Mouse (Mus musculus): ENCODE data around the gene Lgals1. TPM values are rescaled to one million over a fixed set of nuclear protein-coding genes. Genes with fewer than 3 reads are reported as not detected.
A peak's percentile ranks its signal among the peaks of the same experiment; 100 is the strongest.

The Lgals1 gene
- polyA plus RNA-seq, 1 experiment from 2014 or later, result 98.0 TPM

DNA sequence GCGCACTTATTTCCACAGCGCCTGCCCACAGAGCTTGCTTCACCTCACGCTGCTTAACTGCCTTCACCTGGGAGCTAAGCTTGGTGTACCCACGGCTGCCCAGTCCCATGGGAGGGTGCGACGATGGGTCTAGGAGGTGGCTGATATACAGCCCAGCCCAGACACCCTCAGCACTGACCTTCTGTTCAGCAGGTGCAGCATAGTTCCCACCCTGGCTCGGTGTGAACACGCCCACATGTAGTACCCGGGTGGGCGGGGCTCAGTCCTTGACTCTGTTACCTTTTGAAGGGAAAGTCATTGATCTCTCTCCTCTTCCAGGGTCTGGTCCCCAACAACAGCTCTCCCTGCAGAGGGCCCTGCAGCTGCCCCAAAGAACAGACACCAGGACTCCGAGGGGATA lies 33.0 kb downstream of the Lgals1 start:
- no peaks in the 10 kb centered on the region for H3K27me3 ChIP-seq (replicated peaks; ENCODE audit: control insufficient read depth, insufficient read depth, low read length)
- ATAC-seq (no peak), DNase-seq (ENCODE audit: low spot score) (no peak)
- no peak overlapping the region for H3K9ac ChIP-seq (ENCODE audit: low read length)
- peaks cover 61% of the 10 kb centered on the region for H3K36me3 ChIP-seq (ENCODE audit: control insufficient read depth, insufficient read depth, low read length)
- no peak overlapping the region for H3K27ac ChIP-seq (ENCODE audit: low read depth, low read length)
- H3K4me1 ChIP-seq (ENCODE audit: control insufficient read depth, insufficient read depth, low read length), result no peaks in the 10 kb centered on the region
- H3K9me3 ChIP-seq (replicated peaks; ENCODE audit: control insufficient read depth, low read length), result no peaks in the 10 kb centered on the region
- H3K4me2 ChIP-seq (ENCODE audit: low read length), result no peak overlapping the region
- H3K4me3 ChIP-seq (ENCODE audit: low read depth, low read length), result no peak overlapping the region
- WGBS, result 93% methylated on average over 11 of the region's 11 CpGs

DNA sequence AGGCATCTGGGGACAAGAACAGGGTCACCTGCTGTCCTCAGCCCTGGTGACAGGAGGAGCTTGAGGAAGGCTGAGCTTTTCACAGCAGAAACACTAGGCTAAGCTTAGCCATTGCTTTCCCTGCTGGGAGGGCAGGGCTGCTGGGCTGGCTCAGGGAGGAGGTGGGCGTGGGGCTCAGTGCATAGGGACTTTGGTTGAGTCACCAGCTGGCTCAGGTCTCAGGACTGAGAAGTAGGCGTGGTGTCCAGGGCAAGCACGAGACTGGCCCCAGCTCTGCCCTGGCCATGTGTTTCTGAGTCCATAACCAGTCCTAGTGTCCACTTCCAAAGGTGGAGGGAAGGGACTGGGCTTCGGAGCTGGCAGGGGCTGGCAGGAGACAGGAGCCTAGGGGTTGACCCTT lies 33.6 kb downstream of the Lgals1 start:
- Histone ChIP-seq H3K36me3 (ENCODE audit: control insufficient read depth, insufficient read depth, low read length) (peaks cover 66% of the 10 kb centered on the region), H3K9ac (ENCODE audit: low read length) (no peak overlapping the region), H3K27ac (ENCODE audit: low read depth, low read length) (no peak overlapping the region), H3K27me3 (replicated peaks; ENCODE audit: control insufficient read depth, insufficient read depth, low read length) (no peaks in the 10 kb centered on the region), H3K4me2 (ENCODE audit: low read length) (no peak overlapping the region), H3K4me3 (ENCODE audit: low read depth, low read length) (no peak overlapping the region), H3K9me3 (replicated peaks; ENCODE audit: control insufficient read depth, low read length) (no peaks in the 10 kb centered on the region), H3K4me1 (ENCODE audit: control insufficient read depth, insufficient read depth, low read length) (no peaks in the 10 kb centered on the region)
- ATAC-seq (no peak), DNase-seq (ENCODE audit: low spot score) (no peak)
- WGBS, result 82% methylated on average over 4 of the region's 4 CpGs

DNA sequence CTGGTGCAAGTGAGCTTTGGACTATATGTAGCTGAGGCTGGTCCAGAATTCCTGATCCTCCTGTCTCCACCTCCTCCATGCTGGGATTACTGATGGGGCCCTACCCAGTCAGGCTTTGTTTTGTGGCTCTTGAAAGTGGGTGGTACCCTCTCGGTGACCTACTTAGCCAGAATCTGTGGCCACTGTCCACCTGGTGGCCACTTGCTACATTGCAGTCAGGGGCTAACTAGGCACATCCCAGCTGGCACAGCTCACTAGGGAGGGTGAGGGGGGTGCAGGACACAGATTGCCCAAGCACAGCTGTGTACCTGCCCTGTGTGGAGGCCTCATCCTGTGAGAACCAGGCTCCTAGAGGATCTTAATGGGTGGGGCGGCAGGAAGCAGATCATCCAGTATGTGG lies 36.4 kb downstream of the Lgals1 start:
- Histone ChIP-seq H3K4me3 (ENCODE audit: low read depth, low read length) (no peak overlapping the region), H3K27ac (ENCODE audit: low read depth, low read length) (no peak overlapping the region), H3K9me3 (replicated peaks; ENCODE audit: control insufficient read depth, low read length) (no peaks in the 10 kb centered on the region), H3K4me1 (ENCODE audit: control insufficient read depth, insufficient read depth, low read length) (no peaks in the 10 kb centered on the region), H3K4me2 (ENCODE audit: low read length) (no peak overlapping the region), H3K36me3 (ENCODE audit: control insufficient read depth, insufficient read depth, low read length) (peaks cover 81% of the 10 kb centered on the region), H3K9ac (ENCODE audit: low read length) (no peak overlapping the region), H3K27me3 (replicated peaks; ENCODE audit: control insufficient read depth, insufficient read depth, low read length) (no peaks in the 10 kb centered on the region)
- DNase-seq (ENCODE audit: low spot score) (peak; percentile 62), ATAC-seq (peak; percentile 61)
- 30% methylated on average over 2 of the region's 2 CpGs for WGBS

- no peaks in the 10 kb centered on the region for H3K9me3 ChIP-seq (replicated peaks; ENCODE audit: control insufficient read depth, low read length)
- no peak overlapping the region for H3K4me2 ChIP-seq (ENCODE audit: low read length)
- H3K9ac ChIP-seq (ENCODE audit: low read length), result no peak overlapping the region
- no peaks in the 10 kb centered on the region for H3K27me3 ChIP-seq (replicated peaks; ENCODE audit: control insufficient read depth, insufficient read depth, low read length)
- no peak overlapping the region for H3K27ac ChIP-seq (ENCODE audit: low read depth, low read length)
- no peaks in the 10 kb centered on the region for H3K4me1 ChIP-seq (ENCODE audit: control insufficient read depth, insufficient read depth, low read length)
- H3K4me3 ChIP-seq (ENCODE audit: low read depth, low read length), result no peak overlapping the region
- ATAC-seq (no peak), DNase-seq (ENCODE audit: low spot score) (no peak)
- WGBS, result 84% methylated on average over 6 of the region's 6 CpGs
- peaks cover 50% of the 10 kb centered on the region for H3K36me3 ChIP-seq (ENCODE audit: control insufficient read depth, insufficient read depth, low read length)
Observed at GRCm38 (mm10) chr15:78971626-78972025, 45.1 kb downstream of the Lgals1 start.

DNA sequence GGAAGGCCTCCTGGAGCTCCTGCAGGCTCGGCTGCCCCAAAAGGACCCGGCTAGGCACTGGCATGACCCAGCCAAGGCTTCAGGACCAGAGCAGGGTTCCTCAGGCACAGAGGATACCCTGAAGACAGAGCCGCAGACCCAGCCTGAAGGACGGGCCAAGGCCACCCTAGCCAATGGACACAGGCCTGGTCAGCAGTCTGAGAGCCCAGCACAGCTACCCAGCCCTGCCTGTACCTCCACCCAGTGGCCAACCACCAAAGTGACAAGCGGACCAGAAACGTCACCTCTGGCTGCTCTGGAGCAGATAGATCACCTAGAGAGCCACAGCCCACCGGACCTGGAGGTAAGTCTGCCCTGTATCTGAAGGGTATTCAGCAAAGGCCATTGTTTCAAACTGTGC lies 47.4 kb downstream of the Lgals1 start:
- no peaks in the 10 kb centered on the region for H3K4me1 ChIP-seq (ENCODE audit: control insufficient read depth, insufficient read depth, low read length)
- DNase-seq (ENCODE audit: low spot score) (no peak), ATAC-seq (no peak)
- H3K9me3 ChIP-seq (replicated peaks; ENCODE audit: control insufficient read depth, low read length), result no peaks in the 10 kb centered on the region
- no peak overlapping the region for H3K9ac ChIP-seq (ENCODE audit: low read length)
- 82% methylated on average over 7 of the region's 7 CpGs for WGBS
- no peak overlapping the region for H3K27ac ChIP-seq (ENCODE audit: low read depth, low read length)
- H3K27me3 ChIP-seq (replicated peaks; ENCODE audit: control insufficient read depth, insufficient read depth, low read length), result no peaks in the 10 kb centered on the region
- H3K4me2 ChIP-seq (ENCODE audit: low read length), result no peak overlapping the region
- no peak overlapping the region for H3K4me3 ChIP-seq (ENCODE audit: low read depth, low read length)
- peaks cover 37% of the 10 kb centered on the region for H3K36me3 ChIP-seq (ENCODE audit: control insufficient read depth, insufficient read depth, low read length)

GRCm38 (mm10) chr15:78977676-78978159 lies 51.2 kb downstream of the Lgals1 start:
- Histone ChIP-seq H3K4me3 (ENCODE audit: low read depth, low read length) (no peak overlapping the region), H3K4me2 (ENCODE audit: low read length) (no peak overlapping the region), H3K27me3 (replicated peaks; ENCODE audit: control insufficient read depth, insufficient read depth, low read length) (no peaks in the 10 kb centered on the region), H3K9ac (ENCODE audit: low read length) (no peak overlapping the region), H3K4me1 (ENCODE audit: control insufficient read depth, insufficient read depth, low read length) (peaks cover 4% of the 10 kb centered on the region; the same call in 1 of the 2 replicates), H3K36me3 (ENCODE audit: control insufficient read depth, insufficient read depth, low read length) (peaks cover 30% of the 10 kb centered on the region), H3K9me3 (replicated peaks; ENCODE audit: control insufficient read depth, low read length) (no peaks in the 10 kb centered on the region), H3K27ac (ENCODE audit: low read depth, low read length) (no peak overlapping the region)
- DNase-seq (ENCODE audit: low spot score), result no peak
- 90% methylated on average over 8 of the region's 8 CpGs for WGBS
- ATAC-seq, result no peak

DNA sequence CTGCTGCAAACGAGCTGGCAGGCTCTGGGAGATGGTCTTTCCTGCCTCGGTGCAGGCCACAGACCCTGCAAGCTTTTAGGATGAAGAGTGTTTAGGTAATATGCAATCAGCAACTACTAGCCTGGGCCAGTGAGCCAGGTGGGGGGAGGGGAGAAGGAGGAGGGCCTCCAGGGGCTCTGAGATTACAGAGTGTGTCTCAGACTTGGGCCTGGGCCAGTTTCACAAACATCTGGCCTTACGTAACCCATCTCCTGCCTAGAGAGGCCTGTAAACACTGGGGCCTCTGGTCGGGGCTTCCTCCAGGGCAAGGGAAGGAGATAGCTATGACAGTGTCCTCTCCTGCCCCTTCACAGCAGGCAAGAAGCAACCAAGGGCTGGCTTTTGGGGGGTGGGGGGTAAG lies 52.4 kb downstream of the Lgals1 start:
- Histone ChIP-seq H3K27me3 (replicated peaks; ENCODE audit: control insufficient read depth, insufficient read depth, low read length) (no peaks in the 10 kb centered on the region), H3K4me2 (ENCODE audit: low read length) (no peak overlapping the region), H3K9ac (ENCODE audit: low read length) (no peak overlapping the region), H3K36me3 (ENCODE audit: control insufficient read depth, insufficient read depth, low read length) (peaks cover 24% of the 10 kb centered on the region), H3K4me1 (ENCODE audit: control insufficient read depth, insufficient read depth, low read length) (peaks cover 12% of the 10 kb centered on the region), H3K9me3 (replicated peaks; ENCODE audit: control insufficient read depth, low read length) (no peaks in the 10 kb centered on the region), H3K27ac (ENCODE audit: low read depth, low read length) (no peak overlapping the region), H3K4me3 (ENCODE audit: low read depth, low read length) (no peak overlapping the region)
- 25% methylated on average over 4 of the region's 4 CpGs for WGBS
- ATAC-seq, result no peak
- peak; percentile 20 for DNase-seq (ENCODE audit: low spot score)

Small RNA genes within 50 kb of the gene (microRNA-seq; reads per million reads assigned to microRNA genes)
- gene Mir6955, result not detected

Other genes starting within 250 kb of the Lgals1 start
- 3.7 and 5.3 TPM in 2 replicates for gene Elfn2, start 208.0 kb upstream of the Lgals1 start, polyA plus RNA-seq (2014; fragmentation: Nextera tagmentation; extraction: Ambion mirVana)
- 48.2 and 51.5 TPM in 2 replicates for gene Mfng, start 153.2 kb upstream of the Lgals1 start, polyA plus RNA-seq (2014; fragmentation: Nextera tagmentation; extraction: Ambion mirVana)
- gene Card10, start 123.7 kb upstream of the Lgals1 start, polyA plus RNA-seq (2014; fragmentation: Nextera tagmentation; extraction: Ambion mirVana), result 1.1 and 1.4 TPM in 2 replicates
- gene Cdc42ep1, start 84.1 kb upstream of the Lgals1 start, polyA plus RNA-seq (2014; fragmentation: Nextera tagmentation; extraction: Ambion mirVana), result 5.1 and 8.0 TPM in 2 replicates
- gene Lgals2, start 71.2 kb upstream of the Lgals1 start, polyA plus RNA-seq (2014; fragmentation: Nextera tagmentation; extraction: Ambion mirVana), result not detected in 2 replicates
- 34.8 and 46.5 TPM in 2 replicates for gene Gga1, start 49.5 kb upstream of the Lgals1 start, polyA plus RNA-seq (2014; fragmentation: Nextera tagmentation; extraction: Ambion mirVana)
- gene Gm49510, start 27.1 kb upstream of the Lgals1 start, polyA plus RNA-seq (2014; fragmentation: Nextera tagmentation; extraction: Ambion mirVana), result not detected in 2 replicates
- gene Sh3bp1, start 27.0 kb upstream of the Lgals1 start, polyA plus RNA-seq (2014; fragmentation: Nextera tagmentation; extraction: Ambion mirVana), result 4.2 and 5.8 TPM in 2 replicates
- 101 and 109 TPM in 2 replicates for gene Pdxp, start 12.8 kb upstream of the Lgals1 start, polyA plus RNA-seq (2014; fragmentation: Nextera tagmentation; extraction: Ambion mirVana)
- 63.4 and 73.8 TPM in 2 replicates for gene Nol12, start 8.2 kb downstream of the Lgals1 start, polyA plus RNA-seq (2014; fragmentation: Nextera tagmentation; extraction: Ambion mirVana)
- 29.3 and 38.7 TPM in 2 replicates for gene Triobp, start 21.0 kb downstream of the Lgals1 start, polyA plus RNA-seq (2014; fragmentation: Nextera tagmentation; extraction: Ambion mirVana)
- gene H1f0, start 101.7 kb downstream of the Lgals1 start, polyA plus RNA-seq (2014; fragmentation: Nextera tagmentation; extraction: Ambion mirVana), result 155 and 238 TPM in 2 replicates
- not detected in 2 replicates for gene Galr3, start 115.2 kb downstream of the Lgals1 start, polyA plus RNA-seq (2014; fragmentation: Nextera tagmentation; extraction: Ambion mirVana)
- 51.3 and 53.3 TPM in 2 replicates for gene Ankrd54, start 136.2 kb downstream of the Lgals1 start, polyA plus RNA-seq (2014; fragmentation: Nextera tagmentation; extraction: Ambion mirVana)
- gene Eif3l, start 148.5 kb downstream of the Lgals1 start, polyA plus RNA-seq (2014; fragmentation: Nextera tagmentation; extraction: Ambion mirVana), result 191 and 209 TPM in 2 replicates
- 5.7 and 6.3 TPM in 2 replicates for gene Micall1, start 182.2 kb downstream of the Lgals1 start, polyA plus RNA-seq (2014; fragmentation: Nextera tagmentation; extraction: Ambion mirVana)
- 319 and 356 TPM in 2 replicates for gene Polr2f, start 214.3 kb downstream of the Lgals1 start, polyA plus RNA-seq (2014; fragmentation: Nextera tagmentation; extraction: Ambion mirVana)
- gene 1700088E04Rik, start 214.5 kb downstream of the Lgals1 start, polyA plus RNA-seq (2014; fragmentation: Nextera tagmentation; extraction: Ambion mirVana), result 14.8 and 17.1 TPM in 2 replicates
- 0.89 and 1.9 TPM in 2 replicates for gene Sox10, start 238.5 kb downstream of the Lgals1 start, polyA plus RNA-seq (2014; fragmentation: Nextera tagmentation; extraction: Ambion mirVana)